Mouse (Mus musculus) lung, postnatal 25 days (tissue): ENCODE results near the gene Kbtbd7.
"Not testable (repeated sequence)": the region's sequence is repeated elsewhere in the genome, so short reads cannot be mapped to it uniquely, and the experiment has no call there.

Experiments used
- DNase-seq: peaks from one replicate; pipeline ENCODE4 v3.0.0; 2022; ENCODE audit warnings: low spot score

Gene Kbtbd7

GRCm38 (mm10) chr14:79425979-79426729, at the start of gene Kbtbd7:
TSS of gene Kbtbd7 (plus strand) at chr14:79426511.
- DNase-seq, result peak; percentile 97

- DNase-seq, result no peak
Observed at GRCm38 (mm10) chr14:79377041-79377440, 49.3 kb upstream of the Kbtbd7 start.

DNA sequence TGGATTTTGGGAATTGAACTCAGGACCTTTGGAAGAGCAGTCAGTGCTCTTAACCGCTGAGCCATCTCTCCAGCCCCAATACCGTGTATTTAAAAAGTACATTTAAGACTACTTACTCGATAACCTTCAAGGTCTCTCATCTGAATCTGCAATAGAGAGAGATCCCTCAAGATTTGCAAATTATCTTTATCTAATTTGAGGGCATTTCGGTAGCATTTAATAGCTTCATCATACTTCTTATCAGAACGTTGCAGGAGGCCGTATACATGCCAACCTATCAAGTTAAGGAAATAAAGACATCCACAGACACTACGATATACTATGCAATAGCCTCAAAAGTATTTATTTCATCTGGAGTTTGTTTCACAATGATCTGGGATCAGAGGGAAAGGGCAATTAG, 43.2 kb upstream of the Kbtbd7 start:
- no peak for DNase-seq

DNA sequence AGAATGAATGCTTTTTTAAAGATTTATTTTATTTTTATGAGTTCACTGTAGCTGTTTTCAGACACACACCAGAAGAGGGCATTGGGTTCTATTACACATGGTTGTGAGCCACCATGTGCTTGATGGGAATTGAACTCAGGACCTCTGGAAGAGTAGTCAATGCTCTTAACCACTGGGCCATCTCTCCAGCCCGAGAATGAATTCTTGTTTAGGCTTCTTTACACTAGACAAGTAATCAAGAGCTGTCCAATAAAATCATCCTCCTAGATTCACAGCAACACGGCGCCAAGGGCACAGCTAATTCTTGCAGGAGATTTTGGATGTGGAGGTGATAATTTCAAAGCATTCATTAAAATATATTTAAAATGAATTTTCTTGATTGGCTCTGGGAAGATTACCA, 38.0 kb upstream of the Kbtbd7 start:
- DNase-seq, result no peak

DNA sequence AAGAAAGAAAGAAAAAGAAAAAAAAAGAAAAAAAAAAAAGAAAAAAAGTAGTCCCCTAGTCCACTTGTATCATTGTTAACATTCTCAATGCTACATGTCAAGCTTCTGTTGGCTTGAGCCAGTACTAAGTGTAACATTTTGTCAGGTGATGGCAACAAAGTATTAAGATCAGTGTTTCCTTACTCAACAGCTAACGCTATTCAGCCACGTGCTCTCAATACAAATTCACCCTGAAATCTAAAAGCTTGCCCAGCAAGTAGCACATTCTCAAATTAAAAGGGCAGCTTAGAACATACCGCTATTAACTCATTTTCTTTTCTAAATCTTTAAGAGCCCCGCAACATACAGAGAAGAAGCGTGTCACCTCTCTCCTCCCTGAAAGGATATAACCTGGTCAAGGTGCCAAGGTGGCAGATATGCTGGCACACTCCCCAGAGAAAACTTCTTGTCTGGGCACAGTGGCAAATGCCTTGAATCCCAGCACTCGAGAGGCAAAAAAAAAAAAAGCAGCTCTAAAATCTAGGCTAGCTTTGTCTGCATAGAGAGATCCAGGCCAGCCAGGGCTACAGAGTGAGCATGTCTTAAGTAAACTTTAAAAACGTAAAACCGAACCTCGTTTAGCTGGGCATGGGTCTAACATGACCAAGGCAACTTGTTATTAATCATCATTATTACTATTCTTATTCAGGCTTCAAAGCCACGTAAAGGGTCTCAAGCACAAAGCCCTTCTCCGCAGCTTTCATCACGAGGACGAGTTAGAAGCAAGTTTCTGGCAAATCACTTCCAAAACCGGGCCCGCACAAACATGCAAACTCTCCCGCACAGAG, 36.7 kb upstream of the Kbtbd7 start:
- DNase-seq, result peak; percentile 24

DNA sequence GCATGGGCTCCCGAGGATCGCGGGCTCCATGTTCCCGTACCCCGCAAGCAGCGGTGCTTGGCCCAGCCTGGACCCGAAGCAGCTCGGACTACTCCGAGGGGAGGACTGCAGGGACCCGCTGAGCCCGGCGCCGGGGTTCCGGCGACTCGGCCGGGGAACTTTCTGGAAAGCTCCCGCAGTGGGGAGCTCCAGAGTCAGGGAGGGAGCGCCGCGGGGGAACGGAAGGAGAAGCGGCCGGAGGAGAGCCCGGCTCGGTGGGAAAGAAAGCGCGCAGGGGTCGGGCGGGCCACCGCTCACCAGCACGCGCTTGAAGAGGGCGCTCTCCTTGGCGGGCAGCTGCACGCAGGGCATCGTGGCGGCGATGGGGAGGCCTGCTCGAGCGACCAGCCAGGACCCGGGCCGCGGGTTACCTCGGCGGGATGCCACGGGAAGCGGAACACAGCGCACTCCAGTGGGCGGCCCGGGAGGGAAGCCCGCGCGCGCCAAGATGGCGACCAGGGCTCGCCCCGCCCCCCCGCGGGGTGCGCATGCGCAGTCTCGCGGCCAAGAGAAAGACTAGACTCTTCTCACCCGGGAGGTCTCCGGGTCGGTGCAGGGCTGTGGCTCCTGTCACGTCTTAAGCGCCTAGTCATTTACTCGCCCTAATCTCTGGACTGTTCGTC, 35.9 kb upstream of the Kbtbd7 start, which contains the start of gene Naa16:
Gene Naa16 (minus strand): TSS at position 514 of the 662 bp plus-strand sequence.
- peak; percentile 93 for DNase-seq

- no peak for DNase-seq
Observed at GRCm38 (mm10) chr14:79393289-79393688, 33.0 kb upstream of the Kbtbd7 start.

GRCm38 (mm10) chr14:79394564-79394963, 31.7 kb upstream of the Kbtbd7 start:
- DNase-seq, result peak; percentile 43

DNA sequence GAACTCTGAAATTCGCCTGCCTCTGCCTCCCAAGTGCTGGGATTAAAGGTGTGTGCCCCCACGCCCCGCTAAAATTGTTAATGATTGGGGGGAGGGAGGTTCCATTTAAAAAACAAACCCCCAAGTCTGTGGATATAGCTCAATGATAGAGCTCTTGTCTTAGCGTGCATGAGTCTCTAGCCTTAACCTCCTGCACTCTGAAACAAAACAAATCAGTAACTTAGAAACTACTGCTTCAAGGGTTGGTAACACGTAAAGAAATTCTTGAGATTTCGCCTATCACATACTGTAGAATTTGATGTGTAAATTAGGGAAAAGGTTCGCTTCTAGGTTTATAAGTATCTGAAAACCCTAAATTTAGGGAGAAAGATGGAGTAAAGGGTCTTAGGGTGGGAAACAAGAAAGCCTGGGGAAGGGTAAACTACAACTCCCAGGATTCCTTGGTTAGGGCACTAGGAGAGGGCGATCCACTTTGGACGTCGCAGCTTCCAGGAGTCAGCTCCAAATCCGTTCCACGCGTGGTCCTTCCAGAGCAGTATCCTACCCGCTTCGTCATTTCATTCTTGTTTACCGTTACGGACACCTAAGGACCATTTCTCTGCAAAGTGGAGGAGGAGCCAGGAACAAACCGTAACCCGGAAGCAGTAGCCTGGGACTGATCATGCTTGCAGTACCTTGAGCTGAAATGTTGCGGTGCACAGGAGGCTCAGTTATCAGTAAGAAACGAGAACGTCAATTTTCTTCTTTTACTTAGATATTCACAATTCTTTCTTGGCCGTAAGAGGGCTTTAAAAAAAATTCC, 28.8 kb upstream of the Kbtbd7 start, which contains the start of gene Mtrf1:
Gene Mtrf1 (plus strand): TSS at position 452 of the 802 bp plus-strand sequence.
- DNase-seq, result peak; percentile 74

DNA sequence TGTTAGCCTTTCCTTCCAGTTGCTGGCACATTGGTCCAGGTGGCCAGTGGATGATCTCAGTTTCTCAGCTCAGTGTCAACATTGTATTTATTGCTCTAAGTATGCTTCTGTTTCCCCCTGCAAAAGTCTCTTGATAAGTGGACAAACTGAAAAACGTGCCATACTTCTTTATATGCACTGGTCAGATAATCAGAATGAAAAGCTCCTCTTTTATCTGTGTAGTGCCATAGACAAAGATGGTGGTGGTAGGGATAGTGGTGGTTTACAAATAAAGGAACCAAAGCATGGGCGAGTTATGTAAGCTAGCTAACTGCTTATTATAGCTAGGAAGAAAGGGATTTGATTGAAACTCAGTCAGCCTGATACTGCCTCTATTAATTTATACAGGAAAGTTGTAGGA, 18.7 kb upstream of the Kbtbd7 start:
- no peak for DNase-seq

DNA sequence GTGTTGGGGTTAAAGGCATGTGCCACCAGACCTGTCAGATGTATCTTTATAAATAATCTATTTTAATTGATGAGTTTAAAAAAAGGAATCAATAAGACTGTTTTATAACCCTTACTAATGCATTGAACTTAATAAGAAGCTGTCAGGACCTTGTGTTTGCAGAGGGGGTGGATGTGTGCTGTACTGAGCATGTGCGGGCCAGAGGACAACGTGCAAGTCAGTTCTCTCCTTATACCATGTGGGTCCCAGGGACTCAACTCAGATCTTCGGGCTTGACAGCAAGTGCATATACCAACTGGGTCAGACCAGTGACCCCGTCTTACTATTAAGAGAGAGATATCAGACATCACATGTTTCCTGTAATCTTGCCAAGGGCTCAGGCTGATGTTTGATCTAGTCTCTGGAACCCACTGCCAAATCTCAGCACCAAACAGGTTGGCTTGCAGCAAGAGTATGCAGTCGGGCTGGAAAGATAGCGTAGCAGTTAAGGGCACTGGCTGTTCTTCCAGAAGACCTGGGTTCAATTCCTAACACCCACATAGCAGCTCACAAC, 17.0 kb upstream of the Kbtbd7 start:
- no peak for DNase-seq

GRCm38 (mm10) chr14:79410662-79411061, 15.6 kb upstream of the Kbtbd7 start:
- no peak for DNase-seq

DNA sequence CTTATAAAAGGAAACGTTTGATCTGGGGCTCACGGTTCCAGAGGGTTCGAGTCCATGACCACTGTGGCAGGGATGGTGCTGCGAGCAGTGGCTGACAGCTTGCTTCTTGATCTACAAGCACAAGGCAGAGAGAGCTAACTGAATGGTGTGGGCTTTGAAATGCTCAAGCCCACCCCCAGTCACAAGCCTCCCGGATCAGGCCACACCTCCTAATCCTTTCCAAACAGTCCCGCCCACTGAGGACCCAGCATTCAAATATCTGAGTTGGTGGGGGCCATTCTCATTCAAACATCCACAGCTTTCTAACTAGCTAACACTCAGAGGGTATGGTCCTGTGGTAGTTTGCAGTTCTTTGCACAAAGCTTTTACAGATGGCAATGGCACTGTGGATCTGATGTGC, 13.2 kb upstream of the Kbtbd7 start:
- no peak for DNase-seq

DNA sequence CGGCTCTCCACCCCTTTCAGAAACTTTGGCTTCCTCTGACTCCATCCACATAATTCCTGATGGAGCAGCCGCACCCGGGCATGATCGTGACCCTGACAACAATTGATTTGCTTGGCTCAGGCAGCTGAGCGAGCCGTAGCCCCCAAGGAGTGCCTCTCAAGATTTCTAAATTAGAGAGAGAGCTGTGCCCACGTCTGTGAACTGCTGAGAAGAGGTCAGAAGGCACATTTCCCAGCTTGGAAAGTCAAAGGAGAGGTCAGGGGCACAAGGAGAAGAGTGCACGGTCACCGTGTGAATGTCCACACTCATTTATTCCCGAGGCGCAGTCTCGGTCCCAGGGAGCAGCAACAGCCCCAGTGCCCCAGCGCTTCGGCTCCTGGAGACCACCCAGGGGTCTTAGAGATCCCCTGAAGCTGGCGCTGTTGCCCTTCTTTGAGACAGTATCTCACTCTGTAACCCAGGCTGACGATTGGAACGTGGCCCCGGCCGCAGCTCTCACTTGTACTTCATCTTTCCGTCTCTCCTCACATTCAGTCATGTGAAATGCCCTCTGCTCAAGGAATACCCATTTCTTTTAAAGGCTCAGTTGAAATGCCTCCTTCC, 6.1 kb upstream of the Kbtbd7 start:
- DNase-seq, result no peak

DNA sequence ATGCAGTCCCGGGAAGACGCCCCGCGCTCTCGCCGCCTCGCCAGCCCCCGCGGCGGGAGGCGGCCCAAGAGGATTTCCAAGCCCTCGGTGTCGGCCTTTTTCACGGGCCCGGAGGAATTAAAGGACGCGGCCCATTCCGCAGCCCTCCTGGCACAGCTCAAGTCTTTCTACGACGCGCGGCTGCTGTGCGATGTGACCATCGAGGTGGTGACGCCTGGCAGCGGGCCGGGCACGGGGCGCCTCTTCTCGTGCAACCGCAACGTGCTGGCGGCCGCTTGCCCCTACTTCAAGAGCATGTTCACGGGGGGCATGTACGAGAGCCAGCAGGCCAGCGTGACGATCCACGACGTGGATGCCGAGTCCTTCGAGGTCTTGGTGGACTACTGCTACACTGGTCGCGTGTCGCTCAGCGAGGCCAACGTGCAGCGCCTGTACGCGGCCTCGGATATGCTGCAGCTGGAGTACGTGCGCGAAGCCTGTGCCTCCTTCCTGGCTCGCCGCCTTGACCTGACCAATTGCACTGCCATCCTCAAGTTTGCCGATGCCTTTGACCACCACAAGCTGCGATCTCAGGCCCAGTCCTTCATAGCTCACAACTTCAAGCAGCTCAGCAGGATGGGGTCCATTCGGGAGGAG, 537 bp downstream of the Kbtbd7 start:
- DNase-seq, result not testable (repeated sequence)

- DNase-seq, result no peak
Observed at GRCm38 (mm10) chr14:79434068-79434467, 7.8 kb downstream of the Kbtbd7 start.

DNA sequence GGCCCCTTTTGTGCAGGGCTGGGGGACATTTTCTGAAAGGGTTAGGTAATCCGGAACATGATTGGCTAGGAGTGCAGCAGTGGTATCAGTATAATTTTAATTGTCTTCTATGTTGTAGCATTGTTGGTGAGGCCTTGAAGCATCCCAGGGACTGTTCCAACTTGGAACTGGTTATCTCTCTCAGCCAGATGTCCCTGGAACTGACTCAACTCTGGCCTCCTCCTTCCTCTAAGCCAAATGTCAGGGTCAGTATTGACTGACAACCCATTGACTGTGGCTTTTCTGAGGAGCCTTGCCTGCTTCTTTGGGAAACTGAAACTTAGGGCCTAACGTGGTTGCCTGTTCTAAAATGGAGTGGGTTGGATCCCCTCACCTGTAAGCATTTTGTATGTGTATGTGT, 14.3 kb downstream of the Kbtbd7 start:
- no peak for DNase-seq

DNA sequence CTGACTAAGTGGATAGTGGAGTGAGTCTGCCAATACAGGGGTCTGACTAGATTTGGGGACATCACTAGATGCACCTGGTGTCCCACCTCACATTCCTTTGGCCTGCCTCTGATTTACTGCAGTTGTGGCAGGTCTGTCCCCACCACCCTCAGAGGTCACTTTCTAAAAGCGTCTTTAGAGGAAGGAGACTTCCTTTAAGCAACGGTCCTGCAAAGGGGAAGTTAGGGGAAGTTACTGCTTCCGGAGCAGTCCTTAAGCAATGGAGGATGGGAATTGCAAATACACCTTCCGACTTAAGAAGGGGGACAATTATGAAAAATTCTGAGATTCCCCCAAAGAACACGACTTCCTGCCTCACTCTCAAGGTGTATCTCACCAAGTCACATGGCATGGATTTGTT, 15.1 kb downstream of the Kbtbd7 start:
- DNase-seq, result peak; percentile 9

GRCm38 (mm10) chr14:79444601-79445000, 18.3 kb downstream of the Kbtbd7 start:
- DNase-seq, result no peak

DNA sequence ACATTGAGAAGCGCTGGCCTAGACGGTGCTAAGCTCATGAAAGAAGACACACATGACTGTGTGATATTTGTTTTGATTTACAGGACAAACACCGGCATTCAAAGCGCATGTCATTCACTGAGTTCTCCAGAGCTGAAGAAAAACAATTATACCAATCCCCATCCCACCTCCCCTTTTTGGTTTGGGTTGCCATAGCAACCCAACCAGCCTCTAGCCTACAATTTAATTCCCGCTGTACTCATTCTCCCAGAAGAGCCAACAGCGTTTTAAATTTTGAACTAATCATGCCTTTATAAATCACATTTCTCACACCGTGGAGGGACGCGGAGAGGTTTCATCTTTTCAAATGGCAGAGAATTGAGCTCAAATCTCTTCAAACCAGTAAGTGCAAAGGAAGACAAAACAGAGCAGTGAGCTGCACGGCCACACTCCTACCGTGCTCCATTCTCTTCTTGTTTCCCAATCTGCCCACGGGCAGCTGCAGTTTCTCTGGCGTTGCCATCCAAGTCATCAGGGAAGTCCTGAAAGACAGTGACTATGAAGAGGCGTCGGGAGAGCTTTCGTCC, 18.8 kb downstream of the Kbtbd7 start:
- no peak for DNase-seq
